Mouse (Mus musculus) fibroblast of lung, adult 2 months (primary cell): ENCODE data around the gene Iglon5.

Experiments used
- DNase-seq: peaks from one replicate; pipeline ENCODE4 v3.0.0-alpha.2; 2011; ENCODE audit warnings: low read depth

Iglon5 gene

DNA sequence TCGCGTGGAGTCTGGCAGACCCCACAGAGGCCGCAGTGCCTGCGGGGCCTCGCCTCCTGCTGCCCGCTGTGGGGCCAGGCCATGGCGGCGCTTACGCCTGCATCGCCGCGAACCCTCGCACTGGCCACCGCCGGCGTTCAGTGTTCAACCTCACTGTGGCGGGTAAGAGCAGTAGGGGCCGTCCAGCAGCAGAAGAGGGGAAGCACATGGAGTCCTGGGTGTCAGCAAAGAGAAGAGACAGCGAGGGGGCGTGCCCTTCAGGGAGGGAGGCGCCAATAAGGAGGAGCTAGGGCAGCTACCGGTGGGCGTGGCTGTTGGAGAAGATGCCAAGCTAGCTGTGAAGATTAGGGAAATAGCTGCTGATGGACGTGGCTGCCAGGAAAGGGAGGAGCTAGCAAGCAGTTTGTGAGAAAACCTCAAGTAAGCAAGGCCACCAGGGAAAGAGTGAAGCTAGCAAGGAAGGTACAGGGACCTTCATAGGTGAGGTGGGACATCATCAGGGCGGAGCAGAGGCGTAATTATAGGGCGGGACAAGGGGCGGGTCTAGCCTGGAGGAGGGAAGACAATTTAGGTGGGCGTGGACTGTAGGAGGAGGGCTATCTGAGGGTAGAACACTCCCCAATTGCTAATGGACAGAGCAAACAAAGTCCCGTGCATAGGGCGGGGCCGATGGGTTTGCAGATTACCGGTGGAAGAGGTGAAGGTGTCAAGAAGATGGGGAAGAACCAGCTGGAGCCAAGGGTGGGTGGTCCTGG, 24.4 kb downstream of the Iglon5 start:
- peak; percentile 83 for DNase-seq

DNA sequence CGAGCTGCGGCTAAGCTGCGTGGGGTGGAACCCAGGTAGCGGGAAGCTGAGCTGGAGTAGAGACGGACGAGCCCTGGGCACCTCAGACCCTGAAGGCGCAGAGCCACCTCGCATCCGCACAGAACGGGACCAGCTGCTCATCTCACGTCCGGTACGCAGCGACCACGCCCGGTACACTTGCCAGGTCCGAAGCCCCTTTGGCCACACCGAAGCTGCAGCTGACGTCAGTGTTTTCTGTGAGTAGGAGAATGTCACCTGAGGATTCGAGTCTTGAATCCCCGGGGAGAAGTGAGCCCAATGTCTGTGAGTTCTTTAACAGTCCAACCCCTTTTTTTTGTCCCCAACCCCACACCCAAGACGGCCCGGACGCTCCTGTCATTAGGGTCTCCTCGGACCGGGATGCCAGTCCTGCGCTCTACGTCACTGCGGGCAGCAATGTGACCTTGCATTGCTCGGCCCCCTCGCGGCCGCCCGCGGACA, 25.0 kb downstream of the Iglon5 start:
- DNase-seq = no peak

GRCm38 (mm10) chr7:43463976-43464375, 25.9 kb downstream of the Iglon5 start:
- no peak for DNase-seq

DNA sequence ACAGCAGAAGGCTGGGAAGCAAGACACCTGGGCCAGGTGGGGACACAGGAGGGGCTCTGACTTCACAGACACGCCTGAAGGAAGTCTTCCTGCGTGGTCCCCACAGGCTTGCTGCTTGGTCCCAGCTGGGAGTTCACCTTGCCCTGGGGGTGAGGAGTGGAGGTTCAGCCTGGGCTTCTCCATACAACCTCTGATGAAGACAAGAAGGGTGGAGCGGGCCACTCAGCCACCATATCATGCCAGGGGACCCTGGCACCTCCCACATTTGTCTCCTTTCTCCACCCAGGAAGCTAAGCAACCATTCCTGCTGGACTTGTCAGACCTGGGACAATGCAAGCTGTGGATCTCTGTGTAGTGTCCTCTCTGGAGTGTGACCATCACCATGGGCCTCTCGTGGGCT, 27.0 kb downstream of the Iglon5 start, which contains the start of gene Vsig10l:
Gene Vsig10l, plus strand, starts transcription at position 301 of the 400 bp plus-strand sequence.
- DNase-seq = no peak

DNA sequence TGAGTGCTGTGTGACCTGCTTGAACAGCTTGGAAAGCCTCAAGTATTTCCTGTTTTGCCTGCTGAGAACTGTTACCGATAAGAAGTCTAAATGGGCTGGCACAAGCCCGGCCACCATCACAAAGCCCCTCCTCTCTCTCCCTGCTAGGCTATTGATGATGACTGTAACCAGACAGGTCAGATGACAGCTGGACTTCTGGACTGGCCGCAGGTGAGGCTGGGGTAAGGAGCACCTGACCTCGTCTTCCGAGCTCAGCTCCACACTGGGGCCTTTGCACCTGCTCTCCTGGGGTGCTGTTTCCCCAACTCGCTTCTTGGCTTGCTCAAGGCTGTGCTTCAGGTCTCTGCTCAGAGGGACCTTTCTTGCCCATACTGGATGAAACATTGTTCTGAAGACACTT, 35.5 kb downstream of the Iglon5 start:
- no peak for DNase-seq

DNA sequence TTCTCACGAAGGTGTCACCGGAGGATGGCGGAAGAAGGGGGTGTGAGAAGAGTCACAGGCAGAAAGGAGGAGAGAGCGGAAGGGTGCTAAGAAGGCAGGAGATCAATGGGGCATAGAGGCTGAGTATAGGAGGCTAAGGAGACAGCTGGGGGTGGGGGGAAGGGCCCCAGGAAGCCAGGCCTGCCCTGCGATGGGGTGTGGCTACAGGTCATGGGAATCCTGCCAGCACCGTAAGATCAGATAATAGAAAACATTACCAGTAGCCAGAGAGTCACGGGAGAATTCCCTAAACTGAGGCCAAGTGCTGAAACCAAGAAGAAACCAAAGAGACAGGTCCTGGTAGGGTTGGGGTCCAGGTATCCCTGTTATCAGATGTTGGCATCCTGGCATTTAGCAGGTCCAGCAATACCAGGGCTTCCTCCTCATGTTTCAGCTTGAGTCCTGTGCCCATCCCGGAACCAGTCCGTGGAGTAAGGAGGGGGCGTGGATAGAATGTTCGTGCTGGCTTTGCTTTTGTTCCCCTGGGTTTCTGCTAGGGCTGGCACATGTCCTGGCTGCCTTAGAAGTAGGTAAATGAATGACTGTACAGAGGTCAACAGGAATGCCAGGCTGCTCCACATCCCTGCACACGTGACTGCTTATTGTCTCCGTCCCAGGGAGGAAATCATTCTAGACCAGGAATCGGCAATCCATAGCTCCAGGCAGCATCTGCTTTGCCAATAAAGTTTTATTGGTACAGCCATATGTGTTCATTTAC, 36.1 kb downstream of the Iglon5 start:
- DNase-seq = no peak

GRCm38 (mm10) chr7:43452609-43453008, 37.3 kb downstream of the Iglon5 start:
- DNase-seq = no peak

DNA sequence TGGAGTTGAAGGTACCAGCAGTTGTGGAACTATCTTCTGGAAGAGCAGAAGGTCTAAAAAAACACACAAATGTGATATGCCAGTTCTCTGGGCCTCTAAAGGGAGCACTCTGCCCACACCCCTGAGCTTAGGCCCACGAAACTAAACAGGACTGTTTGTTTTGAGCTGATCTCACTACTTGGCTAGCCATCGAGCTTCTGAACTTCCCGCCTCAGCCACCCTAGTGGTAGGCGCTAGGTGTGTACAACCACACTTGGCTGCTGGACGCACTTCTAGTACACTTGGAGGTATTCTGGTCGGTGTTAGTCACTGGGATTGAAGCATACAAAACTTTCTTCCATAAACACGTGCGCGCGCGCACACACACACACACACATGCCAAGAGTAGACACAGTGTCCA, 38.1 kb downstream of the Iglon5 start:
- DNase-seq = no peak

- DNase-seq = no peak
These were observed 40.1 kb downstream of the Iglon5 start for GRCm38 (mm10) chr7:43449811-43450210.

GRCm38 (mm10) chr7:43448246-43448645, 41.6 kb downstream of the Iglon5 start:
- DNase-seq = no peak

GRCm38 (mm10) chr7:43447801-43448200, 42.1 kb downstream of the Iglon5 start:
- DNase-seq = no peak

- peak; percentile 97 for DNase-seq
These were observed 46.0 kb downstream of the Iglon5 start, which contains the start of the genes Etfb and Gm45233 for GRCm38 (mm10) chr7:43443917-43444293. Gene Etfb, plus strand, starts transcription at chr7:43444083. Gene Gm45233, plus strand, starts transcription at chr7:43444128.

GRCm38 (mm10) chr7:43443126-43443916, 46.6 kb downstream of the Iglon5 start:
- peak; percentile 54 for DNase-seq

GRCm38 (mm10) chr7:43442684-43443083, 47.2 kb downstream of the Iglon5 start:
- DNase-seq = no peak

GRCm38 (mm10) chr7:43441071-43441470, 48.8 kb downstream of the Iglon5 start:
- no peak for DNase-seq

GRCm38 (mm10) chr7:43440482-43440881, 49.4 kb downstream of the Iglon5 start, which contains the start of gene Cldnd2:
Gene Cldnd2, plus strand, starts transcription at chr7:43440782.
- no peak for DNase-seq

DNA sequence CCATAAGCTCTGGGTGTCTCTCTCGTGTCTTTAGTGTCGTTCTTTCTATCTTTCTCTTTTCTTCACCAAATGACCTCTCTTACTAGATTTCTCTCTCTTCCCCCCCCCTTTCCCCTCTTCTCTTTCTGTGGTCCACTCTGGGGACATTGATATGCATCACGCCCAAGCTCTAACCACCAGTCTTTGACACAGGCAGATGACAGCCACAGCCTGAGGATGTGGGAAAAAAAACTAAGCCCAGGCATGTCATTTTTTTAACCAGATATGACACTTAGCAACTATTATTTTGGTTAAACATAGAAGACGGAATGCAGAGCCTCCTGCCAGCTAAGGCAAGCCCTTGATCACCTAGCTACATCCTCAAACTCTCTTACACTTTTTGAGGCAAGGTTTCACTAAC, 51.3 kb downstream of the Iglon5 start:
- DNase-seq = no peak

GRCm38 (mm10) chr7:43436341-43437255, 53.3 kb downstream of the Iglon5 start, which contains the start of gene Nkg7:
Gene Nkg7, plus strand, starts transcription at chr7:43437073.
- no peak for DNase-seq

DNA sequence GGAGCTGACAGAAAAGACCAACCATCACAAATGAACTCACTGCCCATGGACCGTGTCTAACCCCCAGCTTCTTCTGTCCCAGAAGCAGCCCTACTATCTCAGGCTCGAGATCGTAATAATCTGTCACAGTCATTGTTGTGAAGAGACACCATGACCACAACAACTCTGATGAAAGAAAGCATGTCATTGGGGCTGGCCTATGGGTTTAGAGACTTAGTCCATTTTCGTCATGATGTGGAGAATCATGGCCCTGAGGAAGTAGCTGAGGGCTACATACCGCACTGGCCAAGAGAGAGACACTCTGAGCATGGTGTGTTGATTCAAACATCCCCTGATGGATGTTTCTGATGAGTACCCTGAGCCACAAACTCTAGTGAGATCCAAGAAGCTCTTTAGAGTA, 55.2 kb downstream of the Iglon5 start:
- no peak for DNase-seq

DNA sequence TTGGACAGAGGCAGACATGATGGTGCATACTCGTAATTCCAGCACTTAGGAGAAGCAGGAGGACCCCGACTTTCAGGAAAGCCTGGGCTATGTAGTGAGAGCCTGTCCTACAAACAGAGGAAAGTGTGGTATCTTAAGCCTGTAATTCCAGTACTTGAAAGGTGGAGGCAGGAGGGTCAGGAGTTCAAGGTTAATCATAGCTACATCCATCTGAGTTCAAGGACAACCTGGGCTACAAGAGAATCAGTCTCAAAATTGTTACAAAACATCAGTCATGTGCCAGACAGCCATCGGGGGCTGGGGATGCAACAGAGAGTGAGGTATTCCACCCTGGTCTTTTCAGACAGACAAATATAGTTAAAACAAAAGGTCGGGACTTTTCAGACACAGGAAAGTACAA, 57.0 kb downstream of the Iglon5 start:
- no peak for DNase-seq

GRCm38 (mm10) chr7:43429500-43429899, 60.4 kb downstream of the Iglon5 start:
- DNase-seq = no peak
